In genomic region chr7:73894506-73894905, GRCm38 (mm10) we compare ENCODE assay signal across 22 mouse cellular contexts.
A peak's percentile ranks its signal among the peaks of the same experiment; 100 is the strongest.
DNase-seq lines count a peak whose midpoint lies in the region; ATAC-seq lines count a peak whose summit lies in the region.
"Had no signal": no experiment of that assay in that cellular context is flagged by ENCODE, and none has a peak within 500 bp of the region (broad histone marks: within the 10 kb centered on the region; RNA-seq: fewer than 3 reads in every experiment).

No protein-coding gene starts in this region.

- H3K36me3 ChIP-seq in heart, embryonic 10.5 days = no peaks in the 10 kb centered on the region
- H3K36me3 ChIP-seq in neural tube, embryonic 11.5 days (ENCODE audit: control insufficient read depth, insufficient read depth, low read length) = no peaks in the 10 kb centered on the region
- H3K36me3 ChIP-seq in hindbrain, embryonic 14.5 days (replicated peaks; ENCODE audit: control insufficient read depth, insufficient read depth) = no peaks in the 10 kb centered on the region

- WGBS in heart, embryonic 10.5 days = 78% methylated on average over 6 of the region's 6 CpGs
- 44% methylated on average over 6 of the region's 6 CpGs for WGBS in neural tube, embryonic 11.5 days
- 17% methylated on average over 6 of the region's 6 CpGs for WGBS in hindbrain, embryonic 14.5 days

- H3K4me3 ChIP-seq in heart, embryonic 10.5 days = no peak overlapping the region
- H3K4me3 ChIP-seq in neural tube, embryonic 11.5 days (ENCODE audit: low read depth, low read length) = no peak overlapping the region
- H3K4me3 ChIP-seq in hindbrain, embryonic 14.5 days (replicated peaks; ENCODE audit: low read length) = no peak overlapping the region
- H3K4me3 ChIP-seq: forebrain, embryonic 13.5 days; left cerebral cortex, adult 2 months had no signal

- no peaks in the 10 kb centered on the region for H3K9me3 ChIP-seq in heart, embryonic 10.5 days
- no peaks in the 10 kb centered on the region for H3K9me3 ChIP-seq in neural tube, embryonic 11.5 days (ENCODE audit: control insufficient read depth, low read length)
- H3K9me3 ChIP-seq in hindbrain, embryonic 14.5 days (ENCODE audit: control insufficient read depth, low read length) = no peaks in the 10 kb centered on the region
- H3K9me3 ChIP-seq: forebrain, embryonic 13.5 days had no signal

- DNase-seq in heart, embryonic 10.5 days (ENCODE audit: low spot score) = peak; percentile 54
- DNase-seq in heart, postnatal 36 days = no peak
- DNase-seq in neural tube, embryonic 11.5 days (ENCODE audit: low spot score) = peak; percentile 27
- no peak for DNase-seq in neural tube, embryonic 10.5 days (ENCODE audit: extremely low spot score, low spot score)
- no peak for DNase-seq in hindbrain, embryonic 14.5 days (ENCODE audit: low spot score)
- no peak for DNase-seq in right cerebral cortex, adult 2 months (ENCODE audit: low spot score in 2 of 2)
- no peak for DNase-seq in spleen, postnatal 10 days (ENCODE audit: low spot score in 2 of 2)
- DNase-seq in thymus, postnatal 0 days (ENCODE audit: low spot score) = no peak
- DNase-seq: B cell, adult 2 months; cerebellum, adult 9-10 months; gastrocnemius, postnatal 25 days; heart, postnatal 10 days; kidney, adult 2 months; kidney, postnatal 25 days; left cerebral cortex, postnatal 4 days; liver; lung, postnatal 10 days; right cerebral cortex, postnatal 4 days had no signal

- no peak overlapping the region for H3K9ac ChIP-seq in neural tube, embryonic 11.5 days (ENCODE audit: low read length)
- 0 out of 2 replicates have a peak overlapping the region, but pooled peaks have one; percentile 8 for H3K9ac ChIP-seq in hindbrain, embryonic 14.5 days
- H3K9ac ChIP-seq: forebrain, embryonic 13.5 days had no signal

- peak; percentile 53; the same call in 1 of the 2 replicates for ATAC-seq in neural tube, embryonic 11.5 days (ENCODE audit: insufficient read depth, low FRiP score, low TSS enrichment)
- ATAC-seq in hindbrain, embryonic 14.5 days (ENCODE audit: low FRiP score) = peak; percentile 27; the same call in 1 of the 2 replicates
- ATAC-seq: forebrain, embryonic 13.5 days had no signal

- H3K27me3 ChIP-seq in heart, embryonic 10.5 days (ENCODE audit: insufficient read depth, poor library complexity, severe bottlenecking) = 0 out of 2 replicates have a peak, but pooled peaks cover 12% of the 10 kb centered on the region
- H3K27me3 ChIP-seq in neural tube, embryonic 11.5 days (ENCODE audit: control insufficient read depth, insufficient read depth, low read length) = no peaks in the 10 kb centered on the region
- H3K27me3 ChIP-seq in hindbrain, embryonic 14.5 days (ENCODE audit: control insufficient read depth, insufficient read depth, low read length) = no peaks in the 10 kb centered on the region
- H3K27me3 ChIP-seq: forebrain, embryonic 13.5 days had no signal

- H3K4me2 ChIP-seq in neural tube, embryonic 11.5 days (ENCODE audit: low read depth) = no peak overlapping the region
- H3K4me2 ChIP-seq in hindbrain, embryonic 14.5 days (replicated peaks) = no peak overlapping the region
- H3K4me2 ChIP-seq: forebrain, embryonic 13.5 days; heart, embryonic 11.5 days had no signal

- no peaks in the 10 kb centered on the region for H3K4me1 ChIP-seq in heart, embryonic 10.5 days
- H3K4me1 ChIP-seq in neural tube, embryonic 11.5 days (ENCODE audit: control insufficient read depth, insufficient read depth, low read length) = no peaks in the 10 kb centered on the region
- H3K4me1 ChIP-seq in hindbrain, embryonic 14.5 days (replicated peaks; ENCODE audit: control insufficient read depth, insufficient read depth, low read length) = peaks cover 13% of the 10 kb centered on the region; the same call in 1 of the 2 replicates
- H3K4me1 ChIP-seq: forebrain, embryonic 13.5 days had no signal

- intact Hi-C loops in heart, postnatal 36 days (cut with DNase I) = no loop called here

- no peak overlapping the region for H3K27ac ChIP-seq in heart, embryonic 10.5 days
- no peak overlapping the region for H3K27ac ChIP-seq in neural tube, embryonic 11.5 days (ENCODE audit: low read depth, low read length)
- no peak overlapping the region for H3K27ac ChIP-seq in hindbrain, embryonic 14.5 days
- H3K27ac ChIP-seq: forebrain, embryonic 13.5 days; left cerebral cortex, adult 2 months; stomach, postnatal 0 days had no signal

Comparison
In these comparisons a context has a peak if more than half of its experiments do, and no peak if none do; other contexts are left out.
1. DNase-seq: peak in heart, embryonic 10.5 days (single experiment) and neural tube, embryonic 11.5 days (single experiment); none in heart, postnatal 36 days (0 of 2), neural tube, embryonic 10.5 days (single experiment), hindbrain, embryonic 14.5 days (single experiment), right cerebral cortex, adult 2 months (0 of 2), spleen, postnatal 10 days (0 of 2) and thymus, postnatal 0 days (single experiment).